Mouse (Mus musculus) liver, embryonic 14.5 days (tissue): ENCODE measurements around the gene Slc7a8. TPM values are rescaled to one million over a fixed set of nuclear protein-coding genes. Genes with fewer than 3 reads are reported as not detected.
A peak's percentile ranks its signal among the peaks of the same experiment; 100 is the strongest.

Experiments used
- ATAC-seq: fragments of 200-750 bp; cut with Nextera tagmentation; 2 replicates; pipeline ENCODE4 v1.8.0; 2017; ENCODE audit warnings: moderate number of reproducible peaks, mild to moderate bottlenecking, moderate library complexity; ENCODE audit not compliant: insufficient read depth
- DNase-seq, 3 experiments: peaks; one replicate each; pipeline ENCODE4 v3.0.0-alpha.2; 2012 to 2013; ENCODE audit warnings: low read depth in 3 of 3, low spot score in 3 of 3
- H3K27ac ChIP-seq: fragments of 300-500 bp; sonication (generic); 2 replicates; pipeline ENCODE4 v1.5.1; 2014; ENCODE audit warnings: moderate library complexity, mild to moderate bottlenecking, control low read depth, inconsistent platforms
- H3K27me3 ChIP-seq: fragments of 300-500 bp; sonication (generic); 2 replicates; pipeline ENCODE4 v1.6.1; 2014; ENCODE audit warnings: mild to moderate bottlenecking, low read length, moderate library complexity; ENCODE audit not compliant: control insufficient read depth, insufficient read depth
- H3K36me3 ChIP-seq: fragments of 300-500 bp; sonication (generic); replicated peaks from 2 replicates; pipeline ENCODE4 v1.6.1; 2014; ENCODE audit warnings: low read depth; ENCODE audit not compliant: control insufficient read depth, insufficient read depth
- H3K4me1 ChIP-seq, 2 experiments: fragments of 200-500 bp in 1 of 2; fragments of 300-500 bp in 1 of 2; sonication (generic) in 1 of 2; replicated peaks; 2 replicates each; pipeline ENCODE4 v1.6.1; 2012 to 2014; ENCODE audit warnings: antibody characterized with exemption in 1 of 2, inconsistent platforms in 1 of 2, low read length in 1 of 2; ENCODE audit not compliant: control insufficient read depth in 2 of 2, insufficient read depth in 2 of 2
- H3K4me2 ChIP-seq: fragments of 300-500 bp; sonication (generic); 2 replicates; pipeline ENCODE4 v1.6.1; 2014; ENCODE audit warnings: low read depth, mild to moderate bottlenecking, control low read depth, moderate library complexity
- H3K4me3 ChIP-seq, 2 experiments: fragments of 200-500 bp in 1 of 2; fragments of 300-500 bp in 1 of 2; sonication (generic) in 1 of 2; 2 replicates each; pipeline ENCODE4 v1.5.1; 2012 to 2014; ENCODE audit warnings: low read depth in 2 of 2, low read length in 2 of 2, mild to moderate bottlenecking in 2 of 2, control low read depth in 1 of 2, inconsistent platforms in 1 of 2, moderate library complexity in 1 of 2; ENCODE audit not compliant: insufficient read depth in 1 of 2
- H3K9ac ChIP-seq: fragments of 300-500 bp; sonication (generic); replicated peaks from 2 replicates; pipeline ENCODE4 v1.6.1; 2014; ENCODE audit warnings: mild to moderate bottlenecking, control low read depth, moderate library complexity
- H3K9me3 ChIP-seq: fragments of 300-500 bp; sonication (generic); 2 replicates; pipeline ENCODE4 v1.6.1; 2016; ENCODE audit warnings: low read length, mixed read lengths; ENCODE audit not compliant: control insufficient read depth
- CTCF ChIP-seq: IDR thresholded peaks from 2 replicates; pipeline ENCODE4 v1.5.1; 2016; ENCODE audit warnings: antibody characterized with exemption, low read depth, control low read depth
- EP300 ChIP-seq: IDR thresholded peaks from 2 replicates; pipeline ENCODE4 v1.6.1; 2016; ENCODE audit warnings: antibody characterized with exemption, low read depth
- WGBS: fragments of 180-500 bp; shearing (Covaris S2); extraction: QIAGEN DNeasy Blood & Tissue Kit; methylation state at CpG from one replicate; pipeline ENCODE4 v1.1.7; 2014; ENCODE audit not compliant: insufficient replicate concordance; 5-methylcytosine and 5-hydroxymethylcytosine counted together
- polyA plus RNA-seq, 2 experiments: library from polyadenylated mRNA; depleted of rRNA in 1 of 2; stranded (reverse) in 1 of 2; unstranded in 1 of 2; fragments of >200 nt; fragmentation: Nextera tagmentation in 1 of 2; extraction: Ambion mirVana in 1 of 2; gene quantifications; 2 replicates each; pipeline versions ENCODE4 v1.2.1 to v1.2.3; 2012 to 2014

Gene Slc7a8
- polyA plus RNA-seq, 2 experiments: 3.3 to 3.7 TPM

DNA sequence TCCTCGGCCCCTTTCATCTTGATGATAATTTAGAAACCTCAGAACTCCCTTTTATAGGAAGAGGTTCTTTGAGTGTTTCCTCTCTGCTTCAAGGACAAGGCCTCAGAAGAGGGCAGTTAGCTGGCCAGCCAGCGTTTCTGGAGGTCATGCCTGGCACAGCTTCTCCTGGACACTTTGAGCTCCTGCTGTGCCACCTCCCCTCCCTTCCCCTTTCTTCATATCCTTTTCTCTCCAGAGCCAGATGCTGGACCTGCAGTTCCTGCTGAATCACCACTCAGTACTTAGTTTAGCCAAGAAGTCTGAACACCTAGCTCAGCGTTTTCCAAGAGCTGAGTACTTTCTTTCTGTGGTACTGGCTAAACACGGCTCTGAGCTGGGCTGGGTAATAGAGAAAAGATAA lies 32.5 kb downstream of the Slc7a8 start:
- TF ChIP-seq CTCF (no peak), EP300 (no peak)
- H3K27ac ChIP-seq: no peak overlapping the region
- H3K36me3 ChIP-seq: no peaks in the 10 kb centered on the region
- no peaks in the 10 kb centered on the region for H3K9me3 ChIP-seq
- peaks cover 0 to 5% of the 10 kb centered on the region in 2 experiments; a peak in 2 of 4 replicates for H3K4me1 ChIP-seq
- 28% methylated on average over 4 of the region's 4 CpGs for WGBS
- DNase-seq (no peak), ATAC-seq (no peak)
- no peak overlapping the region for H3K4me2 ChIP-seq
- H3K27me3 ChIP-seq: no peaks in the 10 kb centered on the region
- H3K9ac ChIP-seq: no peak overlapping the region
- H3K4me3 ChIP-seq: no peak overlapping the region

DNA sequence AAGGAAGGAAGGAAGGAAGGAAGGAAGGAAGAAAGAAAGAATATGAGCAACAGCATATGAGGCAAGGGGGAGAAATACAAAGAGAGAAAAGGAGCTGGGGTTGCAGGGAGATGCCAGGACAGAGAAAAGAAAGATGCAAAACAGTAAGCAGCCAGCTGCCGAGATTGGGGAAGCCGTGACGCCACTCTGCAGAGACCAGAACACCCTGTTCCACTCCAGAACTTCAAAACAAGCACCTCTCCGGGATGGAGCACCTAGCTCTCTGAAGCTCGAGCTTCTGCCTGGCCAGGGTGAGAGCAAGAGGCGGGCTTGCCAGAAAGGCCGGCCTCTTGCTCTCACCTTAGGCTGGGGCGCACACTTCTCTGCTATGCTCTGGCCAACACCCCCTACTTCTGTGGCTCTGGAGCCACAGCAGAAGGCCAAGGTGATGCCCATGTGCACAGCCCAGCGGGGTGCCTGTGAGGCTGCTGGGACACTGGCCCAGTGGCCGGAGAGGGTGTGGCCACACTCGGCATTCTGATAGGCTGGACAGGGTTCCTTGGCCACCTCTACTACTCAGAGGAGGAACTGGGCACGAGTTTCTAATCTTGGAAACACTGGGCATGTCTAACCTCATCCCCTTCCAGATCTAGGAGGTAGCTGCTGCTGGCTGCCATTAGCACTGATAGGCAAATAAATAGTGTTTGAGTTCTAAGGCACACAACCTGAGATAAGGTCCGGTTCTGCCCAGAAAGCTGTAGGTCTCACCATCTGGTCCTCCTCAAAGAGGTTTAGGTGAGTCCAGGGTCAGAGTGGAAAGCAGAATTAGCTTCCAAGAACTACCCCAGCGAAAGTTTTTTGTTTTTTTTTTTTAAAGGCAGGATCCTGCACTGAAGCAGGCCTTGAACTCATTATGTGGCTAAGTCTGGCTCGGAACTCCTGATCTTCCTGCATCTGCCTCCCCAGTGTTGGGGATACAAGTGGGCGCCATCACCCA lies 33.5 kb downstream of the Slc7a8 start:
- DNase-seq: no peak
- ATAC-seq: no peak

DNA sequence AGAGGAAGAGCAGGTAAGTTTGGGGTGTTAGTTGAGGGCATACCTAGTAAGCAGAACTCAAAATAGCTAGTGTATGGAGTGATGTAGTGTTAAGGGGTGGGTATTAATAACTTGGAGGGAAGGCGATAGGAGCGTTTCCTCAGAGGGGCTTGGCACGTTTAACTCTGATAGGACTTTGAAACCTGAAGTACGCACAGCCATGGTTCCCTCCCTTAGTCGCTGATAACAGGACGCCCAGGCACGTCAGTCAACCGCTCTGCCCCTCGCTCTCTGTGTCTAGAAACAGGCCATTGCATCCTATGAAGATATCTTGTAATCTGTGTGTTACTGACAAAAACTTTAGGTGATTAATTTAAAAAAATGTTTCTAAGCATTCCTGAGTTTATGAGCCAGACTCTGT lies 35.7 kb downstream of the Slc7a8 start:
- Histone ChIP-seq H3K9me3 (no peaks in the 10 kb centered on the region), H3K36me3 (no peaks in the 10 kb centered on the region), H3K9ac (no peak overlapping the region), H3K27ac (no peak overlapping the region), H3K4me3 (no peak overlapping the region), H3K4me1 (peaks cover 0 to 5% of the 10 kb centered on the region in 2 experiments; a peak in 1 of 4 replicates), H3K4me2 (no peak overlapping the region), H3K27me3 (no peaks in the 10 kb centered on the region)
- TF ChIP-seq CTCF: no peak
- TF ChIP-seq EP300: no peak
- ATAC-seq (no peak), DNase-seq (peak in 1 of 3 experiments; percentile 13)
- 20% methylated on average over 9 of the region's 9 CpGs for WGBS

More for the DNA sequence above, 33.5 kb downstream of the Slc7a8 start:
- Histone ChIP-seq H3K36me3 (no peaks in the 10 kb centered on the region), H3K4me1 (0 out of 4 replicates have a peak, but pooled peaks cover 0 to 3% of the 10 kb centered on the region in 2 experiments), H3K9me3 (no peaks in the 10 kb centered on the region), H3K4me3 (no peak overlapping the region), H3K9ac (no peak overlapping the region), H3K27me3 (no peaks in the 10 kb centered on the region), H3K27ac (no peak overlapping the region), H3K4me2 (no peak overlapping the region)
- 59% methylated on average over 16 of the region's 16 CpGs for WGBS
- no peak for TF ChIP-seq CTCF
- no peak for TF ChIP-seq EP300

DNA sequence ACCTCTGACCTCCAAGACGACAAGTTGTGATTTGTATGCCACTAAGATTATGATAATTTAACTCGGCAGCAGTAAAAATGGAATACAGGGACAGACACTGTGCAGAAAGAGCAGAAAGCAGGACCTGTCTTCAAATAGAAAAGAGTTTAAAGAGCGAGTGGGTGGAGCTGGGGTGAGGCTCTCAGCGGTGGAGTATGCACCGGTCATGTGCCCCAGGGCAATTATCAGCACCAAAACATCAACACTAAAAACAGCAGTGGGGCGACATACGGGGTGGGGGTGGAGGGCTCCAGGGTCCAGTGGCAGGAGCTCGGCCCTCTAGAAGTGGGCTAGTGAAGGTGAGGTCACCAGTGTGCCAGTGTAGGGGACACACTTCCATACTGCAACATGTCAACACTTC lies 37.3 kb downstream of the Slc7a8 start:
- Histone ChIP-seq H3K4me2 (no peak overlapping the region), H3K9ac (no peak overlapping the region), H3K27me3 (no peaks in the 10 kb centered on the region), H3K4me3 (no peak overlapping the region), H3K36me3 (no peaks in the 10 kb centered on the region), H3K27ac (no peak overlapping the region), H3K4me1 (peaks cover 0 to 5% of the 10 kb centered on the region in 2 experiments; a peak in 1 of 4 replicates), H3K9me3 (no peaks in the 10 kb centered on the region)
- TF ChIP-seq CTCF: no peak
- TF ChIP-seq EP300: no peak
- ATAC-seq (no peak), DNase-seq (no peak)
- WGBS: 34% methylated on average over 8 of the region's 8 CpGs

DNA sequence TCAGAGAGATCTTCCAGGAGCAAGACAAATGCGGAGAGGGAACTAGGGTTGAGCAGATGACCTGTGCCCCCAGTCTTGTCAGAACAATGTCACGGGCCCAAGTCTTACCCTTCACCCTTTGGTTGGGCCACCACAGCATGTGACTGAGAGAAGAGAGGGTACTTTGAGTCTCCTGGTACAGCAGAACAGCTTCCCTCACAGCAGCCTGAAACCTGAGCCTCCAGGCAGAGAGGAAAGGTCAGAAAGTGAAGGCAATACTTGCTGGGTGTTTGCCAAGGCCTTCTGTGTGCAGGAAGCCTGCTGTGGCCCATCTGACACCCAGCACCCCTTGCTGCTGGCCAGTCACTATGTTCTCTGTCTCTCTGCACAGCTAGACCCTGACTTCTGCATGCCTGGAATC lies 39.4 kb downstream of the Slc7a8 start:
- 45% methylated on average over 2 of the region's 2 CpGs for WGBS
- no peak overlapping the region for H3K9ac ChIP-seq
- DNase-seq: no peak
- no peaks in the 10 kb centered on the region for H3K9me3 ChIP-seq
- H3K4me1 ChIP-seq: peaks cover 0 to 5% of the 10 kb centered on the region in 2 experiments; a peak in 1 of 4 replicates
- no peak overlapping the region for H3K4me2 ChIP-seq
- H3K36me3 ChIP-seq: no peaks in the 10 kb centered on the region
- ATAC-seq: no peak
- no peak overlapping the region for H3K27ac ChIP-seq
- TF ChIP-seq CTCF (no peak), EP300 (no peak)
- no peak overlapping the region for H3K4me3 ChIP-seq
- no peaks in the 10 kb centered on the region for H3K27me3 ChIP-seq
